Mouse (Mus musculus): ENCODE data around the gene Parp12.

DNA sequence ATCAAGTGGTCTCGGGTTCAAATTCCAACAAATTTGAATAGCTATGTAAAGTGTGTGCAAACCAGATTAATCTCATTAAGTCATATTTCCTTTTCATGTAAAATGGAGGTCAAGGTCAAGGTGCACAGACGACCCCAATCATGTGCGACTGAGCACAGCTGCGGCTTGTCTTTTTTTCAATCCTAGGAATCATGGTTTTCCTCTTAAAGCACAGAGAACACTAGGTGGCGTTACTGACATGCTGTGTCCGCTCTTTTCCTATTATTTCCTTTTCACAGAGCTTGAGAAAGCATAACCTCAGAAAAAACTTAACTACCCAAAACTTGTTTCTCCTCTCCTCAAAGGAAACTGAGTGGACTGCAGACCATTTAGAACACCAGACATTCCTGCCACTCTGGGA is 27.9 kb upstream of the Parp12 start:
- TF ChIP-seq POLR2A (IDR thresholded peaks at IDR 0.05; ENCODE audit: insufficient read depth, low read length): no peak
- TF ChIP-seq CTCF (IDR thresholded peaks at IDR 0.05; ENCODE audit: low read depth, low read length): peak; percentile 33
- TF ChIP-seq EP300 (IDR thresholded peaks at IDR 0.05; ENCODE audit: insufficient read depth, low read depth, low read length): no peak

Measured in ES-Bruce4 (cell line).